Mouse (Mus musculus): ENCODE measurements around the gene Gmeb2. TPM values are rescaled to one million over a fixed set of nuclear protein-coding genes. Genes with fewer than 3 reads are reported as not detected.
A peak's percentile ranks its signal among the peaks of the same experiment; 100 is the strongest.

Gmeb2 gene
- 10 to 100 TPM; 17.1 to 17.4 TPM for total RNA-seq (2021)

GRCm38 (mm10) chr2:181287958-181288350 lies at the start of gene Gmeb2:
TSS of gene Gmeb2 (minus strand) at chr2:181288035.
- DNase-seq, result peak; percentile 90 to 94

GRCm38 (mm10) chr2:181334023-181334422 lies 46.2 kb upstream of the Gmeb2 start:
- peak; percentile 35 to 44 for DNase-seq

- DNase-seq, result no peak
Measured at GRCm38 (mm10) chr2:181332542-181332941, 44.7 kb upstream of the Gmeb2 start.

- no peak for DNase-seq
Measured at GRCm38 (mm10) chr2:181326098-181326497, 38.3 kb upstream of the Gmeb2 start.

- no peak for DNase-seq
Measured at GRCm38 (mm10) chr2:181322136-181322535, 34.3 kb upstream of the Gmeb2 start.

GRCm38 (mm10) chr2:181320103-181320499 lies 32.3 kb upstream of the Gmeb2 start:
- DNase-seq, result no peak

GRCm38 (mm10) chr2:181319248-181320102 lies 31.6 kb upstream of the Gmeb2 start, which contains the start of gene Rtel1:
TSS of gene Rtel1 (plus strand) at chr2:181319739.
- DNase-seq, result peak; percentile 77 to 80

GRCm38 (mm10) chr2:181314080-181314810 lies 26.4 kb upstream of the Gmeb2 start, which contains the start of gene Stmn3:
TSS of gene Stmn3 (minus strand) at chr2:181314500.
- DNase-seq, result peak; percentile 72 to 73

- no peak for DNase-seq
Measured at GRCm38 (mm10) chr2:181313344-181314079, 25.7 kb upstream of the Gmeb2 start.

GRCm38 (mm10) chr2:181313006-181313343 lies 25.1 kb upstream of the Gmeb2 start:
- no peak for DNase-seq

GRCm38 (mm10) chr2:181312435-181312834 lies 24.6 kb upstream of the Gmeb2 start:
- no peak for DNase-seq

- no peak for DNase-seq
Measured at GRCm38 (mm10) chr2:181307144-181307804, 19.4 kb upstream of the Gmeb2 start.

- no peak for DNase-seq
Measured at GRCm38 (mm10) chr2:181304944-181305343, 17.1 kb upstream of the Gmeb2 start.

- no peak for DNase-seq
Measured at GRCm38 (mm10) chr2:181302041-181302440, 14.2 kb upstream of the Gmeb2 start.

- DNase-seq, result no peak
Measured at GRCm38 (mm10) chr2:181290937-181291336, 3.1 kb upstream of the Gmeb2 start.

- no peak for DNase-seq
Measured at GRCm38 (mm10) chr2:181288691-181289090, 856 bp upstream of the Gmeb2 start.

- peak; percentile 81 to 84 for DNase-seq
Measured at GRCm38 (mm10) chr2:181287338-181287957, 387 bp downstream of the Gmeb2 start.

GRCm38 (mm10) chr2:181286629-181287337 lies 1.1 kb downstream of the Gmeb2 start:
- DNase-seq, result no peak

GRCm38 (mm10) chr2:181279968-181280367 lies 7.9 kb downstream of the Gmeb2 start:
- DNase-seq, result no peak

GRCm38 (mm10) chr2:181277866-181278265 lies 10.0 kb downstream of the Gmeb2 start:
- DNase-seq, result no peak

- no peak for DNase-seq
Measured at GRCm38 (mm10) chr2:181276766-181277165, 11.1 kb downstream of the Gmeb2 start.
